Mouse (Mus musculus): ENCODE results near the gene Eftud2. TPM values are rescaled to one million over a fixed set of nuclear protein-coding genes. Genes with fewer than 3 reads are reported as not detected.

Gene Eftud2
- total and polyA plus RNA-seq, 3 experiments: 135 to 403 (median 216) TPM

DNA sequence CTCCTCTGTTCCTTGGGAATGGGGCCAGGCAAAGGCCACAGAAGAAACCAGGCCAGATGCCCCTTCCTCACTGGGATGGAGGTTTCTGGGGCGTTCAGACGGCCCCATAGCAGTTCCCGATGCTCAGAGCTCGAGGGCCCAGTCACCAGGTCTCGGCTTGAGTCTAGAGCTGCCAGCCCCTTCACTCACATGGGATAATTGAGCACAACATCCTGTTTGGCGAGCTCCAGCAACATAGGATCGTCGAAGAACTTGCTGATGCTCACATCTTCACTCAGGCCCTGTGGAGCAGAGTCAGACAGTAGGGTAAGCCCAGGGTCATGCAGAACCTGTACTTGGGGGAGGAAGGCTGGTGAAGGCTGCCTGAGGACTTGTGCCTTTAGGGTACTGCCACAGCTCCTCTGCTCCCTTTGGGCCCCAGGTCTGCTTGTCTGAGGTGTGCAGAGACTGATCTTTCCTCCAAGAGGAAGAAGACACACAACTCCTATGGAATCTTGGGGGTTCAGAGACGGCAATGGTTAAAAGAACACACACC is 42.1 kb downstream of the Eftud2 start:
- H3K36me3 ChIP-seq (replicated peaks in 1 of 2; ENCODE audit: control insufficient read depth in 1 of 2, insufficient read depth in 1 of 2, low read length in 1 of 2): peaks cover 68 to 87% of the 10 kb centered on the region in 2 experiments

DNA sequence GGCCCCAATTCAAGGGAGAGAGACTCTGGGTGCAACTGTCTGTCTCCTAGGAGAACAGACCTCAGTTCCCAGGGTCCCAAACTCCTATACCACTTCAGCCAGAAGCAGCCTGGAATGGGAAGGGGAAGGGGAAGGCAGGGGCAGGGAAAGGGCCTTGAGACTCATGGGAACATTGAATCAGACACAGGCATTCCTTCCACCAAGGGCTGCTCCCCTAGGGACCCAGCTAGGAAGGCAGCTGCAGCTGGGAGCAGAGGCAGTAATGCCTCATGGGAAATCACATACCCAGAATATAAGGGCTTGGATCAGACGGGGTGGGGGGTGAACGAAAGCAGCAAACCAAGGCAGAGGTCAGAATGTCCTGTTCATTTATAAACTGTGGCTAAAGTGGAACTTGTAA is 42.7 kb downstream of the Eftud2 start:
- Histone ChIP-seq H3K4me1 (ENCODE audit: control insufficient read depth in 1 of 2, insufficient read depth in 2 of 2) (peaks cover 0 to 19% of the 10 kb centered on the region in 2 experiments; a peak in 2 of 4 replicates), H3K79me2 (replicated peaks; ENCODE audit: control insufficient read depth, extremely low read depth, insufficient read depth, poor library complexity, severe bottlenecking) (no peaks in the 10 kb centered on the region), H3K27me3 (replicated peaks) (no peaks in the 10 kb centered on the region), H3K9me3 (replicated peaks; ENCODE audit: low read length) (no peaks in the 10 kb centered on the region), H3K4me2 (ENCODE audit: insufficient read depth, low read depth, poor library complexity, severe bottlenecking) (no peak overlapping the region), H3K27ac (ENCODE audit: insufficient read depth, low read depth) (no peak overlapping the region), H3K9ac (ENCODE audit: insufficient read depth, low read depth) (no peak overlapping the region), H3K4me3 (replicated peaks in 1 of 3; ENCODE audit: low read depth in 2 of 3, low read length in 2 of 3, poor library complexity in 1 of 3) (no peak overlapping the region), H3K36me3 (replicated peaks in 1 of 2; ENCODE audit: control insufficient read depth in 1 of 2, insufficient read depth in 1 of 2, low read length in 1 of 2) (peaks cover 62 to 81% of the 10 kb centered on the region in 2 experiments)
- in situ Hi-C loops (cut with MboI; ENCODE audit: low pct_ligation_motif_present, low pct_unique_long_range_greater_than_20kb, low sequenced_read_pairs) (no loop called here), dilution Hi-C loops (cut with MboI; ENCODE audit: extremely low pct_ligation_motif_present, extremely low pct_unique_long_range_greater_than_20kb, low sequenced_read_pairs) (no loop called here)
- TF ChIP-seq USF2 (conservative IDR thresholded peaks at IDR 0.05; ENCODE audit: low read depth, low read length) (no peak), CHD1 (IDR thresholded peaks at IDR 0.05; ENCODE audit: low read depth, low read length) (no peak), JUN (IDR thresholded peaks at IDR 0.05; ENCODE audit: insufficient read depth, low read depth, low read length) (no peak), CTCF (conservative IDR thresholded peaks at IDR 0.05 in 1 of 2, IDR thresholded peaks at IDR 0.05 in 1 of 2; ENCODE audit: low read depth in 2 of 2, low read length in 2 of 2) (no peak), BHLHE40 (IDR thresholded peaks at IDR 0.05; ENCODE audit: low read depth, low read length) (no peak), NELFE (IDR thresholded peaks at IDR 0.05; ENCODE audit: low read depth, low read length) (no peak), MAX (IDR thresholded peaks at IDR 0.05; ENCODE audit: low read length) (no peak), RAD21 (IDR thresholded peaks at IDR 0.05; ENCODE audit: low read depth, low read length) (no peak), MAZ (IDR thresholded peaks at IDR 0.05; ENCODE audit: low read depth, low read length) (no peak), ELF1 (IDR thresholded peaks at IDR 0.05; ENCODE audit: low read depth, low read length) (no peak), ZKSCAN1 (IDR thresholded peaks at IDR 0.05; ENCODE audit: borderline replicate concordance, low read depth, low read length) (no peak), UBTF (IDR thresholded peaks at IDR 0.05; ENCODE audit: low read depth, low read length) (no peak), SIN3A (IDR thresholded peaks at IDR 0.05; ENCODE audit: low read length) (no peak), ZC3H11A (IDR thresholded peaks at IDR 0.05; ENCODE audit: low read depth, low read length) (no peak), RCOR1 (conservative IDR thresholded peaks at IDR 0.05; ENCODE audit: low read depth, low read length) (no peak)
- DNase-seq (ENCODE audit: extremely low read depth): no peak

More for the DNA sequence above, 42.1 kb downstream of the Eftud2 start:
- Histone ChIP-seq H3K79me2 (replicated peaks; ENCODE audit: control insufficient read depth, extremely low read depth, insufficient read depth, poor library complexity, severe bottlenecking) (no peaks in the 10 kb centered on the region), H3K9ac (ENCODE audit: insufficient read depth, low read depth) (no peak overlapping the region), H3K4me2 (ENCODE audit: insufficient read depth, low read depth, poor library complexity, severe bottlenecking) (no peak overlapping the region), H3K4me3 (replicated peaks in 1 of 3; ENCODE audit: low read depth in 2 of 3, low read length in 2 of 3, poor library complexity in 1 of 3) (no peak overlapping the region), H3K4me1 (ENCODE audit: control insufficient read depth in 1 of 2, insufficient read depth in 2 of 2) (peaks cover 0 to 19% of the 10 kb centered on the region in 2 experiments; a peak in 2 of 4 replicates), H3K27me3 (replicated peaks) (no peaks in the 10 kb centered on the region), H3K9me3 (replicated peaks; ENCODE audit: low read length) (no peaks in the 10 kb centered on the region), H3K27ac (ENCODE audit: insufficient read depth, low read depth) (no peak overlapping the region)
- dilution Hi-C loops (cut with MboI; ENCODE audit: extremely low pct_ligation_motif_present, extremely low pct_unique_long_range_greater_than_20kb, low sequenced_read_pairs) (no loop called here), in situ Hi-C loops (cut with MboI; ENCODE audit: low pct_ligation_motif_present, low pct_unique_long_range_greater_than_20kb, low sequenced_read_pairs) (no loop called here)
- DNase-seq (ENCODE audit: extremely low read depth): no peak
- TF ChIP-seq ZNF384 (IDR thresholded peaks at IDR 0.05; ENCODE audit: low read depth, low read length) (no peak), MEF2A (IDR thresholded peaks at IDR 0.05; ENCODE audit: borderline replicate concordance, low read depth, low read length) (no peak), CHD1 (IDR thresholded peaks at IDR 0.05; ENCODE audit: low read depth, low read length) (no peak), POLR2AphosphoS2 (IDR thresholded peaks at IDR 0.05; ENCODE audit: low read depth, low read length) (no peak), CHD2 (IDR thresholded peaks at IDR 0.05; ENCODE audit: low read length) (no peak), ETS1 (conservative IDR thresholded peaks at IDR 0.05; ENCODE audit: low read depth, low read length) (no peak)
